Mouse (Mus musculus) erythroblast, embryonic 14.5 days (primary cell): ENCODE data around the gene Eomes.

Source experiments
- GATA1 ChIP-seq: IDR thresholded peaks from 2 replicates; pipeline ENCODE4 v1.6.1; 2012; ENCODE audit warnings: low read length, inconsistent platforms, mixed read lengths
- TAL1 ChIP-seq: IDR thresholded peaks from 3 replicates; pipeline ENCODE4 v1.6.1; 2012; ENCODE audit warnings: low read length, inconsistent platforms, mixed read lengths

- TF ChIP-seq GATA1 (no peak), TAL1 (no peak)
Observed at GRCm38 (mm10) chr9:118521659-118522058, 43.6 kb downstream of the Eomes start.
